Mouse (Mus musculus): ENCODE measurements at regions not wholly inside any gene's neighbourhood (a gene's known extent, or its start where the extent isn't known, plus 50 kb on each side); places are given as distances from the start of the nearest gene placed in this dataset.

GRCm38 (mm10) chr1:94413043-94413442 is 360.7 kb upstream of the Pdcd1 start:
- Histone ChIP-seq H3K79me3 (ENCODE audit: low read depth) (no peaks in the 10 kb centered on the region), H3K4me3 (ENCODE audit: insufficient read depth, poor library complexity, severe bottlenecking) (no peak overlapping the region), H3K79me2 (ENCODE audit: control insufficient read depth, insufficient read depth) (no peaks in the 10 kb centered on the region), H3K27me3 (ENCODE audit: control insufficient read depth, insufficient read depth, insufficient read length) (no peaks in the 10 kb centered on the region), H3K36me3 (ENCODE audit: control insufficient read depth, insufficient read depth) (no peaks in the 10 kb centered on the region), H3ac (ENCODE audit: control insufficient read depth, insufficient read length, low read depth) (no peak overlapping the region)
- TF ChIP-seq USF1 (IDR thresholded peaks at IDR 0.05; ENCODE audit: low read depth) (no peak), CTCF (IDR thresholded peaks at IDR 0.05; ENCODE audit: control insufficient read depth, insufficient read depth, insufficient read length) (no peak), MYOD1 (IDR thresholded peaks at IDR 0.05; ENCODE audit: control insufficient read depth, insufficient read length, low read depth) (no peak), MYOG (IDR thresholded peaks at IDR 0.05; ENCODE audit: control insufficient read depth, extremely low read depth, insufficient read length) (no peak), MAX (IDR thresholded peaks at IDR 0.05) (no peak), FOSL1 (IDR thresholded peaks at IDR 0.05; ENCODE audit: insufficient read depth, low read length, poor library complexity, severe bottlenecking) (no peak), CEBPB (IDR thresholded peaks at IDR 0.05; ENCODE audit: low read depth) (no peak)

GRCm38 (mm10) chr1:94366606-94367005 is 314.3 kb upstream of the Pdcd1 start:
- TF ChIP-seq MYOG (IDR thresholded peaks at IDR 0.05; ENCODE audit: control insufficient read depth, extremely low read depth, insufficient read length): no peak
- no peak for TF ChIP-seq MYOD1 (IDR thresholded peaks at IDR 0.05; ENCODE audit: control insufficient read depth, insufficient read length, low read depth)
- no peak for TF ChIP-seq CTCF (IDR thresholded peaks at IDR 0.05; ENCODE audit: control insufficient read depth, insufficient read depth, insufficient read length)
- no peak for TF ChIP-seq MAX (IDR thresholded peaks at IDR 0.05)
- no peak for TF ChIP-seq USF1 (IDR thresholded peaks at IDR 0.05; ENCODE audit: low read depth)
- TF ChIP-seq FOSL1 (IDR thresholded peaks at IDR 0.05; ENCODE audit: insufficient read depth, low read length, poor library complexity, severe bottlenecking): no peak
- no peak for TF ChIP-seq CEBPB (IDR thresholded peaks at IDR 0.05; ENCODE audit: low read depth)
- no peak overlapping the region for H3K4me3 ChIP-seq (ENCODE audit: insufficient read depth, poor library complexity, severe bottlenecking)
- H3K27me3 ChIP-seq (ENCODE audit: control insufficient read depth, insufficient read depth, insufficient read length): no peaks in the 10 kb centered on the region
- H3K79me2 ChIP-seq (ENCODE audit: control insufficient read depth, insufficient read depth): no peaks in the 10 kb centered on the region
- H3K79me3 ChIP-seq (ENCODE audit: low read depth): no peaks in the 10 kb centered on the region
- no peak overlapping the region for H3ac ChIP-seq (ENCODE audit: control insufficient read depth, insufficient read length, low read depth)
- no peaks in the 10 kb centered on the region for H3K36me3 ChIP-seq (ENCODE audit: control insufficient read depth, insufficient read depth)

DNA sequence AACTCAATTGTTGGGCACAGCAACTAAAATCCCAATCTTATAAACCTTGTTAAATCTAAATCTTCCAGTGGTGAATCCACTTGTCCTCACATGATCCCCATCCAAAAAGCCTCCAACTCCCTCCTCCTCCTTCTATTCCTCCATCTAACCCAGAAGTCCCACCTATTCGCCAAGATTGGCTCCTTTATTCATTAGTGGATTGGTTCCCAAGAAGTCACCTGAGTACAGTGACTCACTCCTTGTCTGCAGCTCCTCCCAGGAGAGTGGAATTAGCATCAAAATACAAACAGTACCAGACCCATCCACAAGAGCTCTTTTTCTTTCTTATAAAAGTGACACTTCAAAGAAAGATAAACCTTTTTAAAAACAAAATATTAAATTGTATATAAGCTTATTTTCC is 304.6 kb upstream of the Pdcd1 start:
- no peaks in the 10 kb centered on the region for H3K79me3 ChIP-seq (ENCODE audit: low read depth)
- TF ChIP-seq CEBPB (IDR thresholded peaks at IDR 0.05; ENCODE audit: low read depth): no peak
- TF ChIP-seq MAX (IDR thresholded peaks at IDR 0.05): no peak
- H3K36me3 ChIP-seq (ENCODE audit: control insufficient read depth, insufficient read depth): no peaks in the 10 kb centered on the region

GRCm38 (mm10) chr1:94355873-94356272 is 303.5 kb upstream of the Pdcd1 start:
- TF ChIP-seq CEBPB (IDR thresholded peaks at IDR 0.05; ENCODE audit: low read depth): no peak
- no peak for TF ChIP-seq MYOD1 (IDR thresholded peaks at IDR 0.05; ENCODE audit: control insufficient read depth, insufficient read length, low read depth)
- TF ChIP-seq CTCF (IDR thresholded peaks at IDR 0.05; ENCODE audit: control insufficient read depth, insufficient read depth, insufficient read length): no peak
- no peak for TF ChIP-seq FOSL1 (IDR thresholded peaks at IDR 0.05; ENCODE audit: insufficient read depth, low read length, poor library complexity, severe bottlenecking)
- Histone ChIP-seq H3K79me2 (ENCODE audit: control insufficient read depth, insufficient read depth) (no peaks in the 10 kb centered on the region), H3ac (ENCODE audit: control insufficient read depth, insufficient read length, low read depth) (no peak overlapping the region), H3K79me3 (ENCODE audit: low read depth) (no peaks in the 10 kb centered on the region), H3K36me3 (ENCODE audit: control insufficient read depth, insufficient read depth) (no peaks in the 10 kb centered on the region), H3K4me3 (ENCODE audit: insufficient read depth, poor library complexity, severe bottlenecking) (no peak overlapping the region), H3K27me3 (ENCODE audit: control insufficient read depth, insufficient read depth, insufficient read length) (no peaks in the 10 kb centered on the region)

More for the DNA sequence above, 304.6 kb upstream of the Pdcd1 start:
- no peaks in the 10 kb centered on the region for H3K79me2 ChIP-seq (ENCODE audit: control insufficient read depth, insufficient read depth)
- H3ac ChIP-seq (ENCODE audit: control insufficient read depth, insufficient read length, low read depth): no peak overlapping the region
- no peaks in the 10 kb centered on the region for H3K27me3 ChIP-seq (ENCODE audit: control insufficient read depth, insufficient read depth, insufficient read length)
- H3K4me3 ChIP-seq (ENCODE audit: insufficient read depth, poor library complexity, severe bottlenecking): no peak overlapping the region

- Histone ChIP-seq H3K79me2 (ENCODE audit: control insufficient read depth, insufficient read depth) (no peaks in the 10 kb centered on the region), H3K27me3 (ENCODE audit: control insufficient read depth, insufficient read depth, insufficient read length) (no peaks in the 10 kb centered on the region), H3K79me3 (ENCODE audit: low read depth) (no peaks in the 10 kb centered on the region), H3K4me3 (ENCODE audit: insufficient read depth, poor library complexity, severe bottlenecking) (no peak overlapping the region), H3K36me3 (ENCODE audit: control insufficient read depth, insufficient read depth) (no peaks in the 10 kb centered on the region), H3ac (ENCODE audit: control insufficient read depth, insufficient read length, low read depth) (no peak overlapping the region)
- no peak for TF ChIP-seq CEBPB (IDR thresholded peaks at IDR 0.05; ENCODE audit: low read depth)
- TF ChIP-seq FOSL1 (IDR thresholded peaks at IDR 0.05; ENCODE audit: insufficient read depth, low read length, poor library complexity, severe bottlenecking): no peak
- TF ChIP-seq USF1 (IDR thresholded peaks at IDR 0.05; ENCODE audit: low read depth): no peak
- TF ChIP-seq CTCF (IDR thresholded peaks at IDR 0.05; ENCODE audit: control insufficient read depth, insufficient read depth, insufficient read length): no peak
- no peak for TF ChIP-seq MYOD1 (IDR thresholded peaks at IDR 0.05; ENCODE audit: control insufficient read depth, insufficient read length, low read depth)
- TF ChIP-seq MAX (IDR thresholded peaks at IDR 0.05): no peak
Observed at GRCm38 (mm10) chr1:94342576-94342975, 290.2 kb upstream of the Pdcd1 start.

DNA sequence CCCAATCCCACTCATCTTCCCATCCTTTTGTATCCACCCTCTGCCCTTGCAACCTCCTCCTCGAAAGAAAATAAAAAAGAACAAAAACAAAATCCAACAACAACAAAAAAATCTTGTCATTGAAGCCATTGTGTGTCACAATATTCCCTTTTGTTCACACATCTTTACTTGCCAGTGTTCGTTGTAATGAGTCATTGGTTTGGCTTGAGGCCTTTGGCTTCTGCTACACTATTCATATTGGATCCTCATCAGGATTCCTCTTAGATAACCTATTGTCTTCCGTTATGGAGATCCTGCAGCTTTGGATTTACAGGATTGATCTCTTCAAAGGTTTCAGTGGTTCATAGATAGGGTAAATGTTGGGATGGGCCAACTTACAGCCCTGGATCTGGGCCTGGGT is 288.9 kb upstream of the Pdcd1 start:
- Histone ChIP-seq H3K36me3 (ENCODE audit: control insufficient read depth, insufficient read depth) (no peaks in the 10 kb centered on the region), H3K79me3 (ENCODE audit: low read depth) (no peaks in the 10 kb centered on the region), H3K79me2 (ENCODE audit: control insufficient read depth, insufficient read depth) (no peaks in the 10 kb centered on the region), H3ac (ENCODE audit: control insufficient read depth, insufficient read length, low read depth) (no peak overlapping the region), H3K4me3 (ENCODE audit: insufficient read depth, poor library complexity, severe bottlenecking) (no peak overlapping the region), H3K27me3 (ENCODE audit: control insufficient read depth, insufficient read depth, insufficient read length) (no peaks in the 10 kb centered on the region)
- TF ChIP-seq MYOG (IDR thresholded peaks at IDR 0.05; ENCODE audit: control insufficient read depth, extremely low read depth, insufficient read length): no peak

Data from C2C12 (cell line).